Mouse (Mus musculus) megakaryocyte, adult 5-6 weeks (primary cell): ENCODE measurements around the gene Olfr263. TPM values are rescaled to one million over a fixed set of nuclear protein-coding genes. Genes with fewer than 3 reads are reported as not detected.

Source experiments
- total RNA-seq, 2 experiments: library from RNA; stranded (forward) in 1 of 2; stranded (reverse) in 1 of 2; fragments of 153-499, 151-499 nt in 1 of 2; fragments of 221-1000, 200-1000 nt in 1 of 2; gene quantifications; 2 replicates each; pipeline versions ENCODE4 v1.2.3 to v1.2.4; 2015 to 2017

Olfr263 gene
- total RNA-seq, 2 experiments from 2014 or later = not detected

Other genes with a start within 250 kb of the Olfr263 start
- gene Olfr1370, start 54.7 kb upstream of the Olfr263 start, total RNA-seq (2015) = not detected in 2 replicates
- not detected in 2 replicates for gene Olfr1370, start 54.7 kb upstream of the Olfr263 start, total RNA-seq (2017)
- gene Olfr1369-ps1, start 18.2 kb upstream of the Olfr263 start, total RNA-seq (2015) = not detected in 2 replicates
- 0.04 TPM in 1 of 2 replicates, not detected in the other for gene Olfr1369-ps1, start 18.2 kb upstream of the Olfr263 start, total RNA-seq (2017)
- not detected in 2 replicates for gene Olfr1368, start 16.2 kb downstream of the Olfr263 start, total RNA-seq (2015)
- not detected in 2 replicates for gene Olfr1368, start 16.2 kb downstream of the Olfr263 start, total RNA-seq (2017)
- 47.7 and 50.6 TPM in 2 replicates for gene Trim27, start 49.8 kb downstream of the Olfr263 start, total RNA-seq (2015)
- gene Trim27, start 49.8 kb downstream of the Olfr263 start, total RNA-seq (2017) = 79.9 and 84.0 TPM in 2 replicates
- not detected in 2 replicates for gene Gpx5, start 163.1 kb downstream of the Olfr263 start, total RNA-seq (2015)
- not detected in 2 replicates for gene Gpx5, start 163.1 kb downstream of the Olfr263 start, total RNA-seq (2017)
- not detected in 2 replicates for gene Gpx6, start 182.5 kb downstream of the Olfr263 start, total RNA-seq (2015)
- gene Gpx6, start 182.5 kb downstream of the Olfr263 start, total RNA-seq (2017) = not detected in 2 replicates
- gene Olfr1367, start 217.3 kb downstream of the Olfr263 start, total RNA-seq (2015) = not detected in 2 replicates
- not detected in 2 replicates for gene Olfr1367, start 217.3 kb downstream of the Olfr263 start, total RNA-seq (2017)
- gene Zscan12, start 233.2 kb downstream of the Olfr263 start, total RNA-seq (2015) = 4.4 and 4.7 TPM in 2 replicates
- gene Zscan12, start 233.2 kb downstream of the Olfr263 start, total RNA-seq (2017) = 5.6 and 8.3 TPM in 2 replicates